Mouse (Mus musculus) heart, embryonic 15.5 days (tissue): ENCODE measurements around the gene Emsy. TPM values are rescaled to one million over a fixed set of nuclear protein-coding genes. Genes with fewer than 3 reads are reported as not detected.

Experiments
- ATAC-seq: fragments of 200-750 bp; cut with Nextera tagmentation; replicated peaks from 2 replicates; pipeline ENCODE4 v1.8.0; 2017; ENCODE audit warnings: low read depth, moderate TSS enrichment; ENCODE audit not compliant: insufficient number of reproducible peaks, insufficient read depth, low FRiP score
- H3K27ac ChIP-seq: fragments of 300-500 bp; sonication (generic); 2 replicates; pipeline ENCODE4 v1.5.1; 2015; ENCODE audit warnings: mild to moderate bottlenecking, inconsistent platforms
- H3K27me3 ChIP-seq: fragments of 300-500 bp; sonication (generic); 2 replicates; pipeline ENCODE4 v1.6.1; 2015; ENCODE audit warnings: inconsistent platforms
- H3K36me3 ChIP-seq: fragments of 300-500 bp; sonication (generic); 2 replicates; pipeline ENCODE4 v1.6.1; 2015; ENCODE audit warnings: mild to moderate bottlenecking, inconsistent platforms
- H3K4me1 ChIP-seq: fragments of 300-500 bp; sonication (generic); replicated peaks from 2 replicates; pipeline ENCODE4 v1.6.1; 2015; ENCODE audit warnings: inconsistent platforms
- H3K4me2 ChIP-seq: fragments of 300-500 bp; sonication (generic); 2 replicates; pipeline ENCODE4 v1.6.1; 2015; ENCODE audit warnings: inconsistent platforms, mild to moderate bottlenecking, moderate library complexity
- H3K4me3 ChIP-seq: fragments of 300-500 bp; sonication (generic); 2 replicates; pipeline ENCODE4 v1.5.1; 2015; ENCODE audit warnings: mild to moderate bottlenecking, inconsistent platforms
- H3K9ac ChIP-seq: fragments of 300-500 bp; sonication (generic); 2 replicates; pipeline ENCODE4 v1.6.1; 2015; ENCODE audit warnings: mild to moderate bottlenecking, inconsistent platforms
- H3K9me3 ChIP-seq: fragments of 300-500 bp; sonication (generic); replicated peaks from 2 replicates; pipeline ENCODE4 v1.6.1; 2016; ENCODE audit warnings: inconsistent platforms
- WGBS: fragments of 180-500 bp; shearing (Covaris S2); methylation state at CpG from one replicate; pipeline ENCODE4 v1.1.7; 2015; ENCODE audit warnings: mixed read lengths; 5-methylcytosine and 5-hydroxymethylcytosine counted together
- polyA plus RNA-seq: library from polyadenylated mRNA; unstranded; fragments of >200 nt; fragmentation: Nextera tagmentation; extraction: Ambion mirVana; gene quantifications from 2 replicates; pipeline ENCODE4 v1.2.1, GENCODE M21; 2015

Emsy gene
- polyA plus RNA-seq, 1 experiment from 2014 or later, result 20.2 TPM

GRCm38 (mm10) chr7:98608520-98608919 is 48.1 kb downstream of the Emsy start:
- no peaks in the 10 kb centered on the region for H3K9me3 ChIP-seq
- no peaks in the 10 kb centered on the region for H3K27me3 ChIP-seq
- H3K9ac ChIP-seq, result no peak overlapping the region
- H3K27ac ChIP-seq, result no peak overlapping the region
- H3K4me3 ChIP-seq, result no peak overlapping the region
- no peak overlapping the region for H3K4me2 ChIP-seq
- no peaks in the 10 kb centered on the region for H3K4me1 ChIP-seq
- ATAC-seq, result no peak
- peaks cover 15% of the 10 kb centered on the region for H3K36me3 ChIP-seq

DNA sequence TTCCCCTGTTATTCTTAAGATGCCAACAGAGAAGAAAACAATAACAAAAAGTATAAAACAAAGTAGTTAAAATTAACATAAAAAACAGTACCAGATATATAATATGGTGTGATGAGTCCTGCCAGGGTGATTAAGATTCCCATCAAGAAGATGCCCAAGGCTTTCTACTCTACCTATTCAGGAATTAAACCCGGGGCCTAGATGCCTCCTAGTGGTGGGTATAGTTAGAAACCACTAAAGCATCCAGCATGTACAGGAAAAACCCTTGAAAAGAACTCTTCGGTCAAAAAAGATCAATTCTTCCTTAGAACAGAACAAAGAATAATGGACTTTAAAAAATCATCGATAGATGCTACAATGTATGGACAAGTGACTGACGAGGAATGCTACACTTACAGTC is 49.4 kb downstream of the Emsy start:
- Histone ChIP-seq H3K9me3 (no peaks in the 10 kb centered on the region), H3K27me3 (no peaks in the 10 kb centered on the region), H3K4me3 (no peak overlapping the region), H3K36me3 (peaks cover 17% of the 10 kb centered on the region), H3K9ac (no peak overlapping the region), H3K4me2 (no peak overlapping the region), H3K4me1 (no peaks in the 10 kb centered on the region), H3K27ac (no peak overlapping the region)
- ATAC-seq, result no peak
- WGBS, result 78% methylated on average over 4 of the region's 4 CpGs

- Histone ChIP-seq H3K9ac (no peak overlapping the region), H3K4me2 (no peak overlapping the region), H3K4me1 (no peaks in the 10 kb centered on the region), H3K27me3 (no peaks in the 10 kb centered on the region), H3K9me3 (no peaks in the 10 kb centered on the region), H3K36me3 (peaks cover 19% of the 10 kb centered on the region), H3K4me3 (no peak overlapping the region), H3K27ac (no peak overlapping the region)
- 75% methylated on average over 4 of the region's 4 CpGs for WGBS
- no peak for ATAC-seq
Observed at GRCm38 (mm10) chr7:98601715-98602114, 54.9 kb downstream of the Emsy start.

- 77% methylated on average over 8 of the region's 8 CpGs for WGBS
- H3K4me1 ChIP-seq, result no peaks in the 10 kb centered on the region
- H3K36me3 ChIP-seq, result peaks cover 39% of the 10 kb centered on the region
- H3K9me3 ChIP-seq, result no peaks in the 10 kb centered on the region
- H3K4me2 ChIP-seq, result no peak overlapping the region
- no peak overlapping the region for H3K27ac ChIP-seq
- no peaks in the 10 kb centered on the region for H3K27me3 ChIP-seq
- ATAC-seq, result no peak
- no peak overlapping the region for H3K4me3 ChIP-seq
- H3K9ac ChIP-seq, result no peak overlapping the region
Observed at GRCm38 (mm10) chr7:98597402-98597801, 59.2 kb downstream of the Emsy start.

GRCm38 (mm10) chr7:98594731-98595130 is 61.9 kb downstream of the Emsy start:
- peaks cover 35% of the 10 kb centered on the region for H3K36me3 ChIP-seq
- WGBS, result 86% methylated on average over 4 of the region's 4 CpGs
- no peak overlapping the region for H3K9ac ChIP-seq
- H3K9me3 ChIP-seq, result no peaks in the 10 kb centered on the region
- no peak for ATAC-seq
- H3K4me2 ChIP-seq, result no peak overlapping the region
- H3K27me3 ChIP-seq, result no peaks in the 10 kb centered on the region
- H3K27ac ChIP-seq, result no peak overlapping the region
- H3K4me3 ChIP-seq, result no peak overlapping the region
- no peaks in the 10 kb centered on the region for H3K4me1 ChIP-seq

DNA sequence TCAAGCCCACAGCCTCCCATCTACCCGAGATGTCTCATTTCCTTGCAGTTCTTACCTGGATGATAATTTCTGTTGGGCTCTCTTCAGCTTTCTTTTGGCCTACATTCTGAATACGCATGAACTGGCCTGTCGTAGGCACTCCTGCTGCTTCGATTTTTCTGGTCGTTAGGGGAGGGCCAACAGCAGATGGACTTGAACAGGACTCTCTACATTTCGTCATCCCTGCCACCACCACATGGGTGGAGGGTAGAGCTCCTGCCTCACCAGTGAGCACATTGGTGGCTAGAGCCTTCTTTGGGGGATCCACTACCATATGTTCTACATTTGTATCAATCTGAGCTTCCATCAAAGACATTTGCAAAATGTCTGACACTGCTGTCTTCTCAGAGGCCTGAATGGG is 63.3 kb downstream of the Emsy start:
- Histone ChIP-seq H3K4me3 (no peak overlapping the region), H3K27ac (no peak overlapping the region), H3K4me1 (no peaks in the 10 kb centered on the region), H3K9me3 (no peaks in the 10 kb centered on the region), H3K9ac (no peak overlapping the region), H3K4me2 (no peak overlapping the region), H3K36me3 (peaks cover 27% of the 10 kb centered on the region), H3K27me3 (no peaks in the 10 kb centered on the region)
- no peak for ATAC-seq
- 83% methylated on average over 6 of the region's 6 CpGs for WGBS

GRCm38 (mm10) chr7:98589028-98589427 is 67.6 kb downstream of the Emsy start:
- Histone ChIP-seq H3K4me1 (no peaks in the 10 kb centered on the region), H3K4me2 (no peak overlapping the region), H3K27ac (no peak overlapping the region), H3K9ac (no peak overlapping the region), H3K4me3 (no peak overlapping the region), H3K36me3 (peaks cover 14% of the 10 kb centered on the region; the same call in 1 of the 2 replicates), H3K9me3 (no peaks in the 10 kb centered on the region), H3K27me3 (no peaks in the 10 kb centered on the region)
- 60% methylated on average over 3 of the region's 3 CpGs for WGBS
- no peak for ATAC-seq

- 80% methylated on average over 3 of the region's 3 CpGs for WGBS
- H3K27ac ChIP-seq, result no peak overlapping the region
- H3K9ac ChIP-seq, result no peak overlapping the region
- H3K4me1 ChIP-seq, result no peaks in the 10 kb centered on the region
- H3K4me3 ChIP-seq, result no peak overlapping the region
- ATAC-seq, result no peak
- no peaks in the 10 kb centered on the region for H3K27me3 ChIP-seq
- H3K9me3 ChIP-seq, result no peaks in the 10 kb centered on the region
- H3K36me3 ChIP-seq, result peaks cover 8% of the 10 kb centered on the region; the same call in 1 of the 2 replicates
- H3K4me2 ChIP-seq, result no peak overlapping the region
Observed at GRCm38 (mm10) chr7:98586313-98586712, 70.3 kb downstream of the Emsy start.

- H3K4me1 ChIP-seq, result no peaks in the 10 kb centered on the region
- no peak for ATAC-seq
- no peak overlapping the region for H3K9ac ChIP-seq
- no peaks in the 10 kb centered on the region for H3K9me3 ChIP-seq
- 0 out of 2 replicates have a peak, but pooled peaks cover 3% of the 10 kb centered on the region for H3K36me3 ChIP-seq
- WGBS, result 55% methylated on average over 3 of the region's 3 CpGs
- no peaks in the 10 kb centered on the region for H3K27me3 ChIP-seq
- H3K4me3 ChIP-seq, result no peak overlapping the region
- no peak overlapping the region for H3K4me2 ChIP-seq
- H3K27ac ChIP-seq, result no peak overlapping the region
Observed at GRCm38 (mm10) chr7:98584555-98584954, 72.0 kb downstream of the Emsy start.

DNA sequence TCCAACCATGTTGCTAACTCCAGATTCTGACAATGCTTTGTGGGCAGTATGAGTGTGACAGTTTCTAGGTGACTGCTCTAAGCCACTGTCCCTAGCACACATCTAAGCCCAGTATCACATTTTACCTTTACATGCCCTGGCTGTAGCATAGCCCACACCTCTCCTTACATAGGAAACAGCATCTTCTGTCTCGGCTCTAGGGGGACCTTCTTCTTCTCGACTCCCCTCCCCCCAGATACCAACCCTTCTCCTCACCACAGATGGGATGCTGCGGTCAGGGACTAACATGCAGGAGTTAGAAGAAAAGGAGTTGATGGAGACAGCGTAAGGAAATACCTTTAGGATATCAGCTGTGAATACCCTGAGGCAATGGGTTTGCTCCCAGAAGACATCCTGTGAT is 75.3 kb downstream of the Emsy start:
- Histone ChIP-seq H3K4me1 (no peaks in the 10 kb centered on the region), H3K27me3 (no peaks in the 10 kb centered on the region), H3K4me3 (no peak overlapping the region), H3K27ac (no peak overlapping the region), H3K4me2 (no peak overlapping the region), H3K36me3 (no peaks in the 10 kb centered on the region), H3K9ac (no peak overlapping the region), H3K9me3 (no peaks in the 10 kb centered on the region)
- WGBS, result 76% methylated on average over 4 of the region's 4 CpGs
- no peak for ATAC-seq

GRCm38 (mm10) chr7:98580441-98580840 is 76.1 kb downstream of the Emsy start:
- 73% methylated on average over 7 of the region's 7 CpGs for WGBS
- Histone ChIP-seq H3K36me3 (no peaks in the 10 kb centered on the region), H3K4me2 (no peak overlapping the region), H3K4me1 (no peaks in the 10 kb centered on the region), H3K27me3 (no peaks in the 10 kb centered on the region), H3K4me3 (no peak overlapping the region), H3K9ac (no peak overlapping the region), H3K9me3 (no peaks in the 10 kb centered on the region), H3K27ac (no peak overlapping the region)
- no peak for ATAC-seq

GRCm38 (mm10) chr7:98579731-98580130 is 76.9 kb downstream of the Emsy start:
- peaks cover 1% of the 10 kb centered on the region for H3K4me1 ChIP-seq
- H3K9me3 ChIP-seq, result no peaks in the 10 kb centered on the region
- no peak overlapping the region for H3K9ac ChIP-seq
- no peaks in the 10 kb centered on the region for H3K36me3 ChIP-seq
- no peaks in the 10 kb centered on the region for H3K27me3 ChIP-seq
- no peak overlapping the region for H3K4me3 ChIP-seq
- 67% methylated on average over 6 of the region's 6 CpGs for WGBS
- no peak overlapping the region for H3K4me2 ChIP-seq
- no peak for ATAC-seq
- no peak overlapping the region for H3K27ac ChIP-seq
